Mouse (Mus musculus) cerebellum, postnatal 36 days (tissue): ENCODE results near the gene Drc3.

Source experiments
- DNase-seq, 2 experiments: peaks; one replicate each; pipeline ENCODE4 v3.0.0; 2021 to 2022; ENCODE audit warnings: mixed read lengths in 2 of 2

Drc3 gene

DNA sequence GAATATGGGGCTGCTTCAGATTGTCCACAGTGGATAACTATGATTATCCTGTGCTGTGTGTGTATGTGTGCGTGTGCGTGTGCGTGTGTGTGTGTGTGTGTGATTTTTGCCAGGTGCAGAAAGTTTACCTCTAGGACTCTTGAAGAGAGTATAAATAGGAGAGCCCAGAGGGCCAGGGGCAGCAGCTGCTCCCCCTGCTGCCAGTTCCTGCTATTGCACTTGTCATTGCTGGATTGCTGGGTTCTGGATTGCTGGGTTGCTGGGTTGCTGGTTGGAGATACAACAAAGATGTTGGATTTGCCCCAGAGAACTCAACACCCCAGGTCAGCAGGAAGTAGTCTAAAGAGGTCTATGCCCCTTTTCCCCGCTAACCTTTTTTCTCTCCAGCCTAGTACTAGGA is 14.8 kb upstream of the Drc3 start:
- DNase-seq: peak; percentile 50 to 57

DNA sequence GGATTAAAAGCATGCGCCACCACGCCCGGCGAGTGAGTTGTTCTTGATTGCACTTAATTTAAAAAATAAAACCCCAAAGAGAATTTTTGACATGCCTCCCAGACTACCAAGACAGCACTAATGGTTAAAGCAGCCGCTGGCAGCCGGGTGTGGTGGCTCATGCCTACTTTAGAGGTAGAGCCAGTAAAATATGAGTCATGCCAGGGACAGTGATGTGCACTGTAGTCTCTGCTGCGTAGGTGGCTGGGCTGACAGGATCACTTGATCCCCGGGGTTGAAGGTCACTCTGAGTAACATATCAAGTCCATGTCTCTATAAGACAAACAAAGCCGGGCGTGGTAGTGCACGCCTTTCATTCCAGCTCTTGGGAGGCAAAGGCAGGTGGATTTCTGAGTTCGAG is 13.8 kb upstream of the Drc3 start:
- DNase-seq: no peak

GRCm38 (mm10) chr11:60345868-60346267 is 7.3 kb upstream of the Drc3 start:
- DNase-seq: no peak

GRCm38 (mm10) chr11:60346537-60346936 is 6.6 kb upstream of the Drc3 start:
- DNase-seq: peak; percentile 75 to 83

GRCm38 (mm10) chr11:60351388-60351787 is 1.7 kb upstream of the Drc3 start:
- DNase-seq: no peak

DNA sequence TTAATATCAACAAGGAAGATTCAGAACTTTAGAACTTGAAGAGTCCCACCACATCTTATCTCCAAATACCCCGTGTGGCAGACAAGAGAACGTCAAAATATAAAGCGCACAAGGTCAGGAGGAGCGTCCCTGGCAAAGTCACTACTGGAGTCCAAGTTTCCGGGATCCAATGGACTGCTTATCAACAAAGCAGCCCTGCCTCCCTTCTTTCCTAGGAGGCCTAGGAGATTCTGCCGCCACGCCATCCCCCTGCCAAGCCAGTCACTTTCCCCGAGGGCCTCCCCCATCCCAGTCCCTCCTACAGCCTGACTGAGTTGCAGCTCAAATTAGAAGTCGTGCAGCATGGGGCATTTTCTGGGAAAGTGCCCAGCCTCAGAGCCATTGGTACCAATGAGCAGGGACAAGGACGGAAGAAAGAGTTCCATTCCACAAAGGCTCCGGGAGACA is 1.2 kb upstream of the Drc3 start:
- DNase-seq: peak in 1 of 2 experiments; percentile 48

DNA sequence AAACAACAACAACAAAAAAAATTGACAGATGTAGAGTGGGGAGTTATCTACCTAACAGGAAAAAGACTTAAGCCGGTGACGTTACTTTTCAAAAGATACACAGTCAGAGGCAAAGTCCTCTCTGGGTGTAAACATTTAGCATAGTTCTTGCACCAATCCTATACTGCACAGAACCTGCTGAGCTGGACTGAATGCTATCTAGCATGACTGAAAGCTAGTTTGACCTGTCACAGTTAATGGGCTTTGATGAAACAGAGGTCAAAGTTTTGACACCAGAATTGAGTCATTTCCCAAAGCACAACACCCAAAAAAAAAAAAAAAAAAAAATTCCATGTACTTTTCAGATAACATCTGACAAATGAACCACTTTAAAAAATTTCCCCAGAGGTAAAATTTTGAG is 2.8 kb downstream of the Drc3 start:
- DNase-seq: no peak

DNA sequence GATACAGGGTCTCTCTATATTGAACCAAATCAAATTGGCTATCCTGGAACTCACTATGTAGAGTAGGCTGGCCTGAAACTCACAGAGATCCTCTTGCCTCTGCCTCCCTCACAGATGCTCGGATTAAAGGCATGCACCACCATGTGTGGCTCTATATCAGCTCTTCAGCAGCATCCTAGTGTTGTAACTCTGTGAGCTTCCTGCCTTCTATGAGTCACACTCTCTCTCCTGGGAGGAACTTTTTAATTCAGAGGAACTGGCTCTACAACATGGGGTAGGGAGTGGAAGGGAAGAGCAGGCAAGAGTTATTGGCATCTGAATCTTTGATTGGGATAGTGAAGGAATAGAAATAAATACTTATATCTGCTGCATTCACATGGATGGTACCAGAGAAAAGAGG is 4.0 kb downstream of the Drc3 start:
- no peak for DNase-seq

- no peak for DNase-seq
Measured at GRCm38 (mm10) chr11:60358548-60358947, 5.4 kb downstream of the Drc3 start.

DNA sequence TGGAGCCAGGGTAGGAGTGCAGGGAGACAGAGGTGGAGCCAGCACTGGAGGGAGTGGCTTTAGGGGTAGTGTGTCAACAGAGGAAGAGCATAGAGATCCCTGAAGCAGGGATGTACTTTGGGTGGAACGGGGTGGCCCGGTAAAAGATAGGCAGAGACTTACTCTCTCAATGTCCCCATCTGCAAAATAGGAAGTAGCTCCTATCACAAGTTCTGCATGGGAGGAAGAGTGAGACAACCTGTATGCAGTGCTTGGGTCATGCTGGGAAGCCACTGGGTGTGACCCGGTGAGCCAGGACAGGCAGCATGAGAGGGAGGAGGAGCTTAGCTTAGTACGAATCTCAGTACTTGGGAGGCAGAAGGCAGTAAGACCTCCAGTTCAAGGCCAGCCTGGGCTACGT is 6.0 kb downstream of the Drc3 start:
- DNase-seq: no peak

DNA sequence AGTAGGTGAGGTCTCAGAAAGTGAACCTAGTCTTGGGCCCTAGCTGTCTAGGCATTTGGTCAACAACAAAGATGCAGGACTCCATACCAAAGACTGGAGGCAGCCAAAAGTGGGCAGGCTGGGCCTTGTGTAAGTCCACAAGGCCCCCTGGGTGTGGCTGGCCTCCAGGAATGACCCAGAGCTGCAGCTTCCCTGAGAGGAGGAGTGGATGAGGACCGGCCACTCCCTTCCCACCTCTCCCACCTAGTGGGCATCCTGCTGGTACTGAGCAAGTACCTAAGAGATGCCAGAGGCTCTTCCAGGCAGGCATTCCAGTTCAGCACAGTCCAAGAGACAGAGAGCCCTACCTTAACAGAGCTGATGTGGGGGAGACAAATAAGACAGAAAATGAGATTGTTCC is 6.8 kb downstream of the Drc3 start:
- DNase-seq: no peak

GRCm38 (mm10) chr11:60360631-60361201 is 7.6 kb downstream of the Drc3 start:
- DNase-seq: no peak

DNA sequence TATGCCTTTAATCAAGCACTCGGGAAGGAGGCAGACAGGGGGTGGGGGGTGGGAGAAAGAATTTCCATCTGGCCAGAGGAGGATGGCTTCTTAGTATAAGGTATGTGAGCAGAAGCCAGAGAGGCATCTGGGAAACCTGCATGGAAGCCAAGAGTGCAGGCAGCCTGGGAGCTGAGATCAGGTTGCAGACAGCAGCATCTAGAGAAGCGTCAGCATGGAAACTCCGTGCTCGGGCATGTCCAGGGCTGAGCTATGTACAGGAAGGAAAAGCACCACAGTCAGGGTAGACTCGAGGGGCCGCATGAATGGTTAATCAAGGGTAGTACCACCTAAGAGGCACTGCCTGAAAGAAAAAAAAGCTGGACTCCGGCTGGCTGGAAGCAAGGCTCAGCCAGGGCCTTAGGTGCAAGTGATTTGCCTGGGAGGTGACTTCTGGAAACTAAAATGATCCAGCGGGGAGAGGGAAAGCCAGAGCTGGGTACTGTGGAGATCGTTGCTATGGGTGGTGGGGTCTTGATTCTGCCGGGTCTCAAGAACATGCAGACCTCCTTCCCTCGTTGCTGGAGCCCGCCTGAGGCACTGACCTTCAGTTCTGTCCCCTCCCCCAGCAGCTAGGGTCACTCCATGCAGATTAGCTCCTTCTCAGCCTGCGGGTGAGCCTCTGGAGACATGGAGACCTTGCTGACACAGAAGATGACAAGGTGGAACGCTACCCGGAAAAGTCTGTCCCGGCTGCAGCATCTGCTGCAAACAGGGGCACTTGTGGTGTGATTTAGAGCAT is 13.3 kb downstream of the Drc3 start:
- DNase-seq: no peak

GRCm38 (mm10) chr11:60367256-60367655 is 14.1 kb downstream of the Drc3 start:
- no peak for DNase-seq

DNA sequence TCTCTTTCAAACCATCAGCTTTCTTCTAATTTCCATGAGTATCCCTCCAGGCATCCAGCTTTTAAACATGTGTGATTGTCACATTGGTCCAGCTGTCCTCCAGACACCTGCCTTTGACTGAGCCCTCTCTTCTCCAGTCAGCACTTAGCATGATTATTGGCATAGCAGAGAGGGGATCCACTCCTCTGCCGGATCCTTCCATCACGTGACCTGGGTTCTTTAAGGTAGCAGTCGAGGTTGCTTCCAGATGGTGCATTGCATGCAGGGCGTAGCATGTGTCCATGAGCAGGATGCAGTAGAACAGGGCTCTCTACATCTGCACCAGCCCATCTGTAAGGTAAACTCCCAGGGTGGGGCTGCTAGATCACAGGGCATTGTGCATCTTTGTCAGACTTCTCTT is 15.8 kb downstream of the Drc3 start:
- no peak for DNase-seq

- peak; percentile 17 to 18 for DNase-seq
Measured at GRCm38 (mm10) chr11:60369448-60369847, 16.3 kb downstream of the Drc3 start.

DNA sequence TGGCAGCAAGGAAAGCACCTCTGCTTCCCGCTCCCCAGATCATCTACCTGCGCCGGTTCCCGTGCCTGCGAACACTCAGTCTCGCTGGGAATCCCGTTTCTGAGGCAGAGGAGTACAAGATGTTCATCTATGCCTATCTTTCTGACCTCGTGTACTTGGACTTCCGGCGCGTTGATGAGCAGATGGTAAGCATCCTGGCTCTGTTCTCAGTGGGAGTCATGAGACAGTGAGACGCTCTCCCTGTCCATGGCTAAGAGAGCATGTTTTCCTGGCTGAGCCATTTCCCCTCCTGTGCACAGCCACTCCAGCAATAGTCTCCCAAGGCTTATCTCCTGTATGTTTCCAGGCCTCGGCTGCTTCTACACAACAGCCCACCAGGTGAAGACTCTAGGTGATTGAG is 17.3 kb downstream of the Drc3 start:
- peak in 1 of 2 experiments; percentile 29 for DNase-seq

GRCm38 (mm10) chr11:60374481-60374880 is 21.4 kb downstream of the Drc3 start:
- DNase-seq: no peak

- DNase-seq: no peak
Measured at GRCm38 (mm10) chr11:60383518-60383917, 30.4 kb downstream of the Drc3 start.

- DNase-seq: peak in 1 of 2 experiments; percentile 14
Measured at GRCm38 (mm10) chr11:60384762-60385421, 31.8 kb downstream of the Drc3 start.

DNA sequence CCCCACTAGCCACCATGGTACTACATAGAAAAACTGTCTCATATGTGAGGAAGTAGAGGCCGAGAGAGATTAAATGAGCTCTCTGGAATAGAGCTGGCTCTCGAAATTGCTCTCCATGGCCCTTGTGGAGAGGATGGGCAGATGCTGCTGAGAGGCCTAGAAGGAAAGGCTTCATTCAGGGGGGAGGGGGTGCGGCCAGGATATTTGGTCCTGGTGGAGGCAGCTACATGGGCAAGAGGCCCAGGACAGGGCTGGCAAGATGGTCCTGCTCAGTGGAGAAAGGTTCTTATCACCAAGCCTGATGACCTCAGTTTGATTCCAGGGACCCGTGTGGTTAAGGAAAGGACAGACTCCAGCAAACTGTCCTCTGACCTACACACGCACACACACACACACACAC is 32.8 kb downstream of the Drc3 start:
- no peak for DNase-seq

DNA sequence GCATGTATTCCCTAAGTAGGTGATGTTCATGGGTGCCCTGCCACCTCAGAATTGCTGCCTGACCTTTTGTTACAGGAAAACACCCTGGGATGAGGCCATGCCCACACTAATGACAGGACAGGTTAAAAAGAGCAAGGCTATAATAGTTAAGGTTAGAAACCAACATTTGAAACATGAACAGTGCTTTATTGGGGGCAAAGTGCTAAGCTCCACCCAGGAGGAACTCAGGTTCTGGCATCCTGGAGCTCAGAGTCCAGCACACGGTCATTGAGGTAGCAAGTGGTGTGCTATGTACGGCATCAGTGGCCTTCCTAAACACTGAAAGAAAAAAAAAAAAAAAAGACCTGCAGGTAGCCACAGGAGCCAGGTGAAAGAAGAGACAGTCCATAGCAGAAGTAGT is 34.8 kb downstream of the Drc3 start:
- DNase-seq: no peak

DNA sequence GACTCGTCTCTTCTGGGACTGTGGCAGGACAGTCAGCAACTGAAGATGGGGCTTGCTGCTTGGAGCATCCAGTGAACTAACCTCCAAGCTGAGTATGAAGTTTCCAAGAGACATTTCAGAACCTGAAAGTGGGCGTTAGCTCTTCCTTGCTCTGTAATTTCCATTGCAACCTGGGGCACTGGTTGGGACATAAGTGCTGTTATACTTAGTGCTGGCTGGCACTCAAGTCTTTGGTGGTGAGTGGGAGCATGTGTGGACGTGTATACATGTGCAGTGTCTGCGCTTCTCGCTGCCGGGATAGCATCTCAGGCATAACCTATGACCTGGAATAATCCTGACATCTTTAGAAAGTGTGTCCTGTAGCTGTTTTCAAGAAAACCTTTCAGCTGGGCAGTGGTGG is 38.2 kb downstream of the Drc3 start:
- DNase-seq: no peak

- peak; percentile 35 to 49 for DNase-seq
Measured at GRCm38 (mm10) chr11:60396546-60396945, 43.4 kb downstream of the Drc3 start.
